In the genomic region with DNA sequence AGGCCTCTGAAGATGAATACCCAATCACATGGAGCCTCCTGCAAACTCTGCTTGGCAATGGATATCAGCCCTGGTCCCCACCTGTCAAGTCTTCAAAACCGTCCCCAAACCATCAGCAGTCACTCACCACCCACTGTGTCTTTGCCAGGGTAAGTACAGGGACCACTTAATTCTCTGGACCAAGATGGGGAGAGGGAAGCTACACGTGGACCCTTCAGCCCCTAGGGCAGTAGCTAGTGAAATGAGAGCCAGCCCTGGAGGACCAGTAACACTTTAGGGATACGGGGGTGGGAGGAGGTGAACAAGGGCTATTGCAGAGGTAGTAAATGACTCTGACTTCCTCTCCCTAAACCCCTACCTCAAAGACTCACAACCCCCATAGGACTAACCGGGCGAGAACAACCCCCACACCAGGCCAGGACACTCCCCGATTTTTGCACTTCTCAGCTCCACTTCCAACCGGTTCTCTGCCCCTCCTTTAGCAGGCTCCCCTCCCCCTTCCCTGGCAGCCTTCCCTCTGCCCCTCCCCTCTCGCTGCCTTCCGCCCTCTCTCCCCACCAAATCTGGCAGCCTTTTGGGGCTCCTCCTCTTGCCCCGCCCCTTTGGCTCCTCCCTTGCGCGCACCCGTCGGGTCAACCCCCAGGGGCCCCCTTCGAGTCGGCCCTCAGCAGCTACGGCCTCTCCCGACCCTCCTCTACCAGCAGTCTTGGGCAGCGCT, we compare ENCODE assay signal across 8 mouse cellular contexts. TPM values are rescaled to one million over a fixed set of nuclear protein-coding genes. Genes with fewer than 3 reads are reported as not detected.
DNase-seq lines count a peak whose midpoint lies in the region; ATAC-seq and TF ChIP-seq lines count a peak whose summit lies in the region.

No protein-coding gene starts in this region.

- H3K79me2 ChIP-seq in liver, adult 2 months (ENCODE audit: control insufficient read depth, insufficient read depth, low read length) = 0 out of 2 replicates have a peak, but pooled peaks cover 2% of the 10 kb centered on the region

- peak overlapping the region; percentile 89 for H3K4me3 ChIP-seq in embryonic facial prominence, embryonic 14.5 days (ENCODE audit: low read depth, low read length)
- peak overlapping the region; percentile 89 for H3K4me3 ChIP-seq in heart, embryonic 12.5 days
- peak overlapping the region; percentile 81 for H3K4me3 ChIP-seq in kidney, embryonic 16.5 days (ENCODE audit: low read length)
- peak overlapping the region; percentile 92 for H3K4me3 ChIP-seq in liver, adult 2 months (ENCODE audit: insufficient read depth, low read depth, low read length)
- H3K4me3 ChIP-seq in stomach, embryonic 15.5 days (replicated peaks) = peak overlapping the region; percentile 85

- H3K27ac ChIP-seq in embryonic facial prominence, embryonic 14.5 days (replicated peaks; ENCODE audit: low read depth, low read length) = peak overlapping the region; percentile 89
- peak overlapping the region; percentile 95 for H3K27ac ChIP-seq in heart, embryonic 12.5 days (ENCODE audit: poor library complexity, severe bottlenecking)
- H3K27ac ChIP-seq in kidney, embryonic 16.5 days (ENCODE audit: low read length) = peak overlapping the region; percentile 93
- peak overlapping the region; percentile 73 for H3K27ac ChIP-seq in liver, adult 2 months (replicated peaks; ENCODE audit: insufficient read depth, low read depth, low read length)
- peak overlapping the region; percentile 82 for H3K27ac ChIP-seq in stomach, embryonic 15.5 days

- no peaks in the 10 kb centered on the region for H3K27me3 ChIP-seq in embryonic facial prominence, embryonic 14.5 days (replicated peaks; ENCODE audit: control insufficient read depth, insufficient read depth, low read length)
- peaks cover 20% of the 10 kb centered on the region for H3K27me3 ChIP-seq in heart, embryonic 12.5 days (replicated peaks)
- no peaks in the 10 kb centered on the region for H3K27me3 ChIP-seq in kidney, embryonic 16.5 days (ENCODE audit: insufficient read depth, low read length)
- H3K27me3 ChIP-seq in liver, adult 2 months (ENCODE audit: control insufficient read depth, insufficient read depth, low read length) = no peaks in the 10 kb centered on the region
- no peaks in the 10 kb centered on the region for H3K27me3 ChIP-seq in stomach, embryonic 15.5 days (replicated peaks)

- no peaks in the 10 kb centered on the region for H3K9me3 ChIP-seq in embryonic facial prominence, embryonic 14.5 days (ENCODE audit: control insufficient read depth, low read length)
- H3K9me3 ChIP-seq in heart, embryonic 12.5 days (replicated peaks) = no peaks in the 10 kb centered on the region
- no peaks in the 10 kb centered on the region for H3K9me3 ChIP-seq in kidney, embryonic 16.5 days (ENCODE audit: low read length)
- no peaks in the 10 kb centered on the region for H3K9me3 ChIP-seq in stomach, embryonic 15.5 days

- peak; percentile 97 for DNase-seq in A20 (ENCODE audit: low read depth, low spot score)
- DNase-seq in adrenal gland, postnatal 25 days = peak; percentile 97
- peak; percentile 98 for DNase-seq in embryonic facial prominence, embryonic 14.5 days (ENCODE audit: low spot score)
- peak; percentile 87 for DNase-seq in liver, adult 2 months (ENCODE audit: extremely low read depth, low read depth, low spot score)

- WGBS in embryonic facial prominence, embryonic 14.5 days = under 1% methylated on average over 16 of the region's 19 CpGs
- 2% methylated on average over 19 of the region's 19 CpGs for WGBS in heart, embryonic 12.5 days
- 2% methylated on average over 17 of the region's 19 CpGs for WGBS in kidney, embryonic 16.5 days
- 5% methylated on average over 19 of the region's 19 CpGs for WGBS in liver, adult 2 months
- 4% methylated on average over 19 of the region's 19 CpGs for WGBS in stomach, embryonic 15.5 days

- H3K9ac ChIP-seq in embryonic facial prominence, embryonic 14.5 days (ENCODE audit: low read depth, low read length) = peak overlapping the region; percentile 87
- peak overlapping the region; percentile 93 for H3K9ac ChIP-seq in heart, embryonic 12.5 days
- peak overlapping the region; percentile 71 for H3K9ac ChIP-seq in kidney, embryonic 16.5 days (replicated peaks; ENCODE audit: low read length)
- peak overlapping the region; percentile 76 for H3K9ac ChIP-seq in liver, adult 2 months (ENCODE audit: low read depth, low read length)
- H3K9ac ChIP-seq in stomach, embryonic 15.5 days = 0 out of 2 replicates have a peak overlapping the region, but pooled peaks have one; percentile 27

- peak; percentile 82 for ATAC-seq in embryonic facial prominence, embryonic 14.5 days (ENCODE audit: low read depth)
- peak; percentile 87 for ATAC-seq in heart, embryonic 12.5 days (ENCODE audit: insufficient number of reproducible peaks, low FRiP score)
- ATAC-seq in kidney, embryonic 16.5 days (ENCODE audit: low FRiP score, low TSS enrichment) = peak; percentile 86
- ATAC-seq in monocyte, adult 5-6 weeks (replicated peaks; ENCODE audit: insufficient number of reproducible peaks, low FRiP score, low TSS enrichment, poor library complexity, severe bottlenecking) = peak; percentile 66
- ATAC-seq in stomach, embryonic 15.5 days (ENCODE audit: insufficient read depth, low FRiP score, low read depth) = peak; percentile 89

- peaks cover 29% of the 10 kb centered on the region for H3K36me3 ChIP-seq in embryonic facial prominence, embryonic 14.5 days (ENCODE audit: control insufficient read depth, insufficient read depth, low read length)
- H3K36me3 ChIP-seq in heart, embryonic 12.5 days = peaks cover 33% of the 10 kb centered on the region
- H3K36me3 ChIP-seq in kidney, embryonic 16.5 days (ENCODE audit: insufficient read depth, low read length) = peaks cover 29% of the 10 kb centered on the region
- peaks cover 16% of the 10 kb centered on the region; the same call in 1 of the 2 replicates for H3K36me3 ChIP-seq in liver, adult 2 months (ENCODE audit: control insufficient read depth, insufficient read depth, low read length)
- H3K36me3 ChIP-seq in stomach, embryonic 15.5 days = peaks cover 26% of the 10 kb centered on the region

- TF ChIP-seq CTCF in liver, adult 2 months (IDR thresholded peaks at IDR 0.05; ENCODE audit: low read depth, low read length) = no peak

- TF ChIP-seq POLR2A in liver, adult 2 months (IDR thresholded peaks at IDR 0.05; ENCODE audit: extremely low read depth, insufficient read depth, low read length) = no peak

- peaks cover 32% of the 10 kb centered on the region for H3K4me1 ChIP-seq in embryonic facial prominence, embryonic 14.5 days (ENCODE audit: control insufficient read depth, insufficient read depth, low read length)
- peaks cover 49% of the 10 kb centered on the region for H3K4me1 ChIP-seq in heart, embryonic 12.5 days (replicated peaks)
- H3K4me1 ChIP-seq in kidney, embryonic 16.5 days (ENCODE audit: insufficient read depth, low read length) = peaks cover 60% of the 10 kb centered on the region
- peaks cover 4% of the 10 kb centered on the region for H3K4me1 ChIP-seq in liver, adult 2 months (ENCODE audit: control insufficient read depth, insufficient read depth, low read length)
- peaks cover 18% of the 10 kb centered on the region for H3K4me1 ChIP-seq in stomach, embryonic 15.5 days

- peak overlapping the region; percentile 80 for H3K4me2 ChIP-seq in embryonic facial prominence, embryonic 14.5 days (ENCODE audit: low read depth, low read length)
- H3K4me2 ChIP-seq in heart, embryonic 12.5 days = peak overlapping the region; percentile 92
- H3K4me2 ChIP-seq in kidney, embryonic 16.5 days (replicated peaks; ENCODE audit: low read depth, low read length) = peak overlapping the region; percentile 81
- peak overlapping the region; percentile 79 for H3K4me2 ChIP-seq in stomach, embryonic 15.5 days

RNA-seq across cellular contexts. Expression of a gene that starts 1.9 kb away (rescaled TPM):
- 51.0 and 72.4 TPM in 2 replicates for total RNA-seq in adrenal gland, postnatal 25 days (2021)
- 22.1 and 25.4 TPM in 2 replicates for polyA plus RNA-seq in embryonic facial prominence, embryonic 14.5 days (2014; fragmentation: Nextera tagmentation; extraction: Ambion mirVana)
- 17.1 and 20.4 TPM in 2 replicates for polyA plus RNA-seq in heart, embryonic 12.5 days (2016; fragmentation: Nextera tagmentation; extraction: Ambion mirVana)
- polyA plus RNA-seq in kidney, embryonic 16.5 days (2015; fragmentation: Nextera tagmentation; extraction: Ambion mirVana) = 32.0 and 33.9 TPM in 2 replicates
- total RNA-seq in liver, adult 2 months (2014; rRNA removed) = 13.9 and 15.9 TPM in 2 replicates
- 23.0 and 25.7 TPM in 2 replicates for polyA plus RNA-seq in liver, adult 2 months (2012; rRNA removed)
- 5.4 to 17.3 TPM (median 17.0 TPM) in 3 replicates for total RNA-seq in monocyte, adult 5-6 weeks (2017)
- 25.3 and 26.2 TPM in 2 replicates for polyA plus RNA-seq in stomach, embryonic 15.5 days (2015; fragmentation: Nextera tagmentation; extraction: Ambion mirVana)

RNA-seq across cellular contexts. Expression of a gene that starts 4.3 kb away (rescaled TPM):
- 3.5 and 5.1 TPM in 2 replicates for total RNA-seq in adrenal gland, postnatal 25 days (2021)
- 0.29 and 1.1 TPM in 2 replicates for polyA plus RNA-seq in embryonic facial prominence, embryonic 14.5 days (2014; fragmentation: Nextera tagmentation; extraction: Ambion mirVana)
- 0.61 and 0.64 TPM in 2 replicates for polyA plus RNA-seq in heart, embryonic 12.5 days (2016; fragmentation: Nextera tagmentation; extraction: Ambion mirVana)
- 0.36 and 0.97 TPM in 2 replicates for polyA plus RNA-seq in kidney, embryonic 16.5 days (2015; fragmentation: Nextera tagmentation; extraction: Ambion mirVana)
- 0.47 and 0.83 TPM in 2 replicates for total RNA-seq in liver, adult 2 months (2014; rRNA removed)
- 1.5 and 2.0 TPM in 2 replicates for polyA plus RNA-seq in liver, adult 2 months (2012; rRNA removed)
- total RNA-seq in monocyte, adult 5-6 weeks (2017) = 0.10 to 2.7 TPM (median 0.39 TPM) in 3 replicates
- 0.26 and 0.27 TPM in 2 replicates for polyA plus RNA-seq in stomach, embryonic 15.5 days (2015; fragmentation: Nextera tagmentation; extraction: Ambion mirVana)

RNA-seq across cellular contexts. Expression of a gene that starts 48.4 kb away (rescaled TPM):
- total RNA-seq in adrenal gland, postnatal 25 days (2021) = 45.9 and 64.1 TPM in 2 replicates
- polyA plus RNA-seq in embryonic facial prominence, embryonic 14.5 days (2014; fragmentation: Nextera tagmentation; extraction: Ambion mirVana) = 18.0 and 23.0 TPM in 2 replicates
- 21.2 and 21.8 TPM in 2 replicates for polyA plus RNA-seq in heart, embryonic 12.5 days (2016; fragmentation: Nextera tagmentation; extraction: Ambion mirVana)
- 22.7 and 26.4 TPM in 2 replicates for polyA plus RNA-seq in kidney, embryonic 16.5 days (2015; fragmentation: Nextera tagmentation; extraction: Ambion mirVana)
- total RNA-seq in liver, adult 2 months (2014; rRNA removed) = 5.2 and 6.1 TPM in 2 replicates
- 6.6 and 9.2 TPM in 2 replicates for polyA plus RNA-seq in liver, adult 2 months (2012; rRNA removed)
- total RNA-seq in monocyte, adult 5-6 weeks (2017) = 1.1 to 4.7 TPM (median 2.1 TPM) in 3 replicates
- 16.1 and 17.2 TPM in 2 replicates for polyA plus RNA-seq in stomach, embryonic 15.5 days (2015; fragmentation: Nextera tagmentation; extraction: Ambion mirVana)

Comparison
In these comparisons a context has a peak if more than half of its experiments do, and no peak if none do; other contexts are left out.
1. Peak in every context shown above with its lines: DNase-seq, ATAC-seq, H3K4me3 ChIP-seq and H3K27ac ChIP-seq.
2. H3K9ac ChIP-seq: peak in every context shown above with its lines; median percentile 93 in heart, embryonic 12.5 days; 87 in embryonic facial prominence, embryonic 14.5 days; 76 in liver, adult 2 months; 71 in kidney, embryonic 16.5 days; 27 in stomach, embryonic 15.5 days.